Mouse (Mus musculus): Measurements from ENCODE around the gene Prok2. TPM values are rescaled to one million over a fixed set of nuclear protein-coding genes. Genes with fewer than 3 reads are reported as not detected.

Gene Prok2
- polyA plus RNA-seq, 1 experiment from 2014 or later, result 0.07 TPM

DNA sequence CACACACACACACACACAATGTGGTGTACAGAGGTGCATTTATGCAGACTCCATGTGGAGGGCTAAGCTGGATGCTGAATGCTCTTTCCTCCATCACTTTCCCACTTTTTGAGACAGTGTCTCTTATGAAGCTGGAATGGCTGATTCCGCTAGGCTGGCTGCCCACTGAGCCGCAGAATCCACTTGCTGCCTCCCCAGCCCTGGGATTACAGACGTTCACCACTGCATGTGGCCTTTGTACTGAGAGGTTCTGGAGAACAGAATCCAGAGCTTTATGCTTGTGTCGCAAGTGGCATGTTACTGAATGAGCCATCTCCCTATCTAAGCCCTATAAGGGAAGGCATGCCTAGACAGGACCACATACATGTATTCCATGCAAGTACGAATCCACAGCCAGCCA lies 12.9 kb downstream of the Prok2 start:
- WGBS (ENCODE audit: insufficient replicate concordance), result 70% methylated on average over 5 of the region's 5 CpGs

DNA sequence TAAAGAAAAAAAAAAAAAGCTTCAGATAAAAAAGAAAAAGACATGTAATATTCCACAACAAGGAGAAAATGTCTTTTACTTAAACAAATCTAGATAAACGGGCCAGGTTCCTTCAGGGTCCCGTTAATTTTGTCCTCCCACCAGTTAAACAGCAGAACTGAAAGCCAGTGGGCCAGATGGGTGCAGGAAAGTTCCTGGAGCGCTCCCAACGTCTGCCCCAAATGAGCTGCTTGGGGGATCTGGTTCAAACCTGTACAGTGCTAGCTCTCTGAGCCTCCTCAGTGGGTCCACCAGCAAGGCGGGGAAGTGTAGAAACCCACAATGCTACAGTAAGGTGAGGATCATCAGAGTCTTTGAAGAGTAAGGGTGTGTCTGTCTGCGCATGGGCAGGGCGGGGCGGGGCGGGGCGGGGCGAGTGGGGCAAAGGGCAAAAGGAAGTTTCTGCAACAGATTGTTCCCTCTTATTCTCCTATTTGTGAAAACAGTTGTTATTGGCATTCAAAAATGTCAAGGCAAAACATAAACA lies 14.6 kb downstream of the Prok2 start:
- no peak for ATAC-seq (ENCODE audit: low read depth)
- Histone ChIP-seq H3K4me2 (ENCODE audit: low read depth, low read length) (no peak overlapping the region), H3K36me3 (ENCODE audit: control insufficient read depth, insufficient read depth) (no peaks in the 10 kb centered on the region), H3K27me3 (ENCODE audit: control insufficient read depth, insufficient read depth, low read depth, low read length) (peaks cover 1% of the 10 kb centered on the region; the same call in 1 of the 2 replicates), H3K4me3 (ENCODE audit: low read depth, low read length) (no peak overlapping the region), H3K9me3 (replicated peaks; ENCODE audit: control insufficient read depth, low read length) (no peaks in the 10 kb centered on the region), H3K4me1 (ENCODE audit: control insufficient read depth, low read depth, low read length) (no peaks in the 10 kb centered on the region), H3K9ac (ENCODE audit: low read depth, low read length) (no peak overlapping the region), H3K27ac (ENCODE audit: low read length) (no peak overlapping the region)
- 40% methylated on average over 11 of the region's 11 CpGs for WGBS (ENCODE audit: insufficient replicate concordance)

More for the DNA sequence above, 12.9 kb downstream of the Prok2 start:
- Histone ChIP-seq H3K4me3 (ENCODE audit: low read depth, low read length) (no peak overlapping the region), H3K4me1 (ENCODE audit: control insufficient read depth, low read depth, low read length) (no peaks in the 10 kb centered on the region), H3K9ac (ENCODE audit: low read depth, low read length) (no peak overlapping the region), H3K9me3 (replicated peaks; ENCODE audit: control insufficient read depth, low read length) (no peaks in the 10 kb centered on the region), H3K27ac (ENCODE audit: low read length) (no peak overlapping the region), H3K4me2 (ENCODE audit: low read depth, low read length) (no peak overlapping the region), H3K36me3 (ENCODE audit: control insufficient read depth, insufficient read depth) (no peaks in the 10 kb centered on the region), H3K27me3 (ENCODE audit: control insufficient read depth, insufficient read depth, low read depth, low read length) (peaks cover 2% of the 10 kb centered on the region; the same call in 1 of the 2 replicates)
- ATAC-seq (ENCODE audit: low read depth), result no peak

DNA sequence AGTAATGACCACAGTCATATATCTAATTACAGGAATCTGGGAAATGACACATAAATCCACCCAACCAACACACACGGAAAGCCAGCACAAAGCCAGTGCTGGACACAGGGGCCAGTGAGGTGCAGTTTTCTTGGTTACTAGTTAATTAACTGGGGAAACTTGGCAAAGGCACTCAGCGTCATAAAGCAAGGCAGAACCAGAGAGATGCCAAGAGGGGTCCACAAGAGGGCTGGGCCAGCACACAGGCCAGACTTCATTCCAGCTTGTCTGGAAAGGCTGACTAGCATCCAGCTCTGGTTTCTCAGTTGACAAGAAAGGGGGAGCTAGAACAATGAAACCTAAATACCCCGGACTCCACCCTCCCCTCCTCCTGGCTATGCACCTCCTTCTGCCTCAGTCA lies 25.7 kb downstream of the Prok2 start:
- no peaks in the 10 kb centered on the region for H3K4me1 ChIP-seq (ENCODE audit: control insufficient read depth, low read depth, low read length)
- H3K27me3 ChIP-seq (ENCODE audit: control insufficient read depth, insufficient read depth, low read depth, low read length), result peaks cover 9% of the 10 kb centered on the region
- WGBS (ENCODE audit: insufficient replicate concordance), result 53% methylated on average over 3 of the region's 3 CpGs
- no peaks in the 10 kb centered on the region for H3K9me3 ChIP-seq (replicated peaks; ENCODE audit: control insufficient read depth, low read length)
- H3K4me2 ChIP-seq (ENCODE audit: low read depth, low read length), result no peak overlapping the region
- ATAC-seq (ENCODE audit: low read depth), result no peak
- no peak overlapping the region for H3K4me3 ChIP-seq (ENCODE audit: low read depth, low read length)
- no peaks in the 10 kb centered on the region for H3K36me3 ChIP-seq (ENCODE audit: control insufficient read depth, insufficient read depth)
- no peak overlapping the region for H3K9ac ChIP-seq (ENCODE audit: low read depth, low read length)
- H3K27ac ChIP-seq (ENCODE audit: low read length), result no peak overlapping the region

DNA sequence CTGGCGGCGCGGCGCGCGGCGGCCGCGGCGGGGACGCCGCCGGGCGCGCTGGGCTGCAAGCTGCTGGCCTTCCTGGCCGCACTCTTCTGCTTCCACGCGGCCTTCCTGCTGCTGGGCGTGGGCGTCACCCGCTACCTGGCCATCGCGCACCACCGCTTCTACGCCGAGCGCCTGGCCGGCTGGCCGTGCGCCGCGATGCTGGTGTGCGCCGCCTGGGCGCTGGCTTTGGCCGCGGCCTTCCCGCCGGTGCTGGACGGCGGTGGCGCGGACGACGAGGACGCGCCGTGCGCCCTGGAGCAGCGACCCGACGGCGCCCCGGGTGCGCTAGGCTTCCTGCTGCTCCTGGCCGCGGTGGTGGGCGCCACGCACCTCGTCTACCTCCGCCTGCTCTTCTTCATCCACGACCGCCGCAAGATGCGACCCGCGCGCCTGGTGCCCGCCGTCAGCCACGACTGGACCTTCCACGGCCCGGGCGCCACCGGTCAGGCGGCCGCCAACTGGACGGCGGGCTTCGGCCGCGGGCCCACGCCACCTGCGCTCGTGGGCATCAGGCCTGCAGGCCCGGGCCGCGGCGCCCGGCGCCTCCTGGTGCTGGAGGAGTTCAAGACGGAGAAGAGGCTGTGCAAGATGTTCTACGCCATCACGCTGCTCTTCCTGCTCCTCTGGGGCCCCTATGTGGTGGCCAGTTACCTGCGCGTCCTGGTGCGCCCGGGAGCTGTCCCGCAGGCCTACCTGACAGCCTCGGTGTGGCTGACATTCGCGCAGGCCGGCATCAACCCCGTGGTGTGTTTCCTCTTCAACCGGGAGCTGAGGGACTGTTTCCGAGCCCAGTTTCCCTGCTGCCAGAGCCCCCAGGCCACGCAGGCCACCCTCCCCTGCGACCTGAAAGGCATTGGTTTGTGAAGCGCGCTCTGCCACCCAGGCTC lies 33.0 kb downstream of the Prok2 start:
- no peaks in the 10 kb centered on the region for H3K4me1 ChIP-seq (ENCODE audit: control insufficient read depth, low read depth, low read length)
- H3K9ac ChIP-seq (ENCODE audit: low read depth, low read length), result no peak overlapping the region
- ATAC-seq (ENCODE audit: low read depth), result no peak
- peak overlapping the region; percentile 64 for H3K4me2 ChIP-seq (ENCODE audit: low read depth, low read length)
- H3K4me3 ChIP-seq (ENCODE audit: low read depth, low read length), result peak overlapping the region; percentile 51
- H3K36me3 ChIP-seq (ENCODE audit: control insufficient read depth, insufficient read depth), result no peaks in the 10 kb centered on the region
- 3% methylated on average over 86 of the region's 110 CpGs for WGBS (ENCODE audit: insufficient replicate concordance)
- H3K27me3 ChIP-seq (ENCODE audit: control insufficient read depth, insufficient read depth, low read depth, low read length), result peaks cover 71% of the 10 kb centered on the region
- H3K9me3 ChIP-seq (replicated peaks; ENCODE audit: control insufficient read depth, low read length), result no peaks in the 10 kb centered on the region
- no peak overlapping the region for H3K27ac ChIP-seq (ENCODE audit: low read length)

DNA sequence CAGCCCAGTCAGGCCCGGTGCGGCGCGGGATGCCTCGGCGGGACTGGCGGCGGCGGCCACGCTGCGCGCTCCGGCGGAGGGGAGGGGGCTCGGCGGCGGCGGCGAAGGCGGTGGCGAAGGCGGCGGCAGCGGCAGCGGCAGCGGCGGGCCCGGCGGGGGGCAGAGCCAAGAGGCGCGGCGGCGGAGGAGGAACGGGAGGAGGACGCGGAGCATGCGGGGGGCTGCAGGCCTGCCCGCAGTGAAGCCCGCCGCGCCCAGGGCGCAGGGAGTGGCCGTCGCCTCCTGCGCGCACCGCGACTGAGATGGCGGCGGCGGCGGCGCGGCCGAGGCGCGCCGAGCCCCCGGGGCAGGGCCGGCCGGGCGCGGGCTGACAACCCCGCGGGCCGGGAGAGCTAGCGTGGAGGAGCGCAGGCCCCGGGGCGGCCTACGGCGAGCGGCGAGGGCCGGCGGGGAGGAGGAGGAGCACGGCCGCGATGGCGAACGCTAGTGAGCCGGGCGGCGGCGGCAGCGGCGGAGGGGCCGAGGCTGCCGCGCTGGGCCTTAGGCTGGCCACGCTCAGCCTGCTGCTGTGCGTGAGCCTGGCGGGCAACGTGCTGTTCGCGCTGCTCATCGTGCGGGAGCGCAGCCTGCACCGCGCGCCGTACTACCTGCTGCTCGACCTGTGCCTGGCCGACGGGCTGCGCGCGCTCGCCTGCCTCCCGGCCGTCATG lies 33.8 kb downstream of the Prok2 start, which contains the start of gene Gpr27:
Gpr27 (plus strand) TSS at position 474 of the 710 bp plus-strand sequence.
- no peaks in the 10 kb centered on the region for H3K4me1 ChIP-seq (ENCODE audit: control insufficient read depth, low read depth, low read length)
- H3K27me3 ChIP-seq (ENCODE audit: control insufficient read depth, insufficient read depth, low read depth, low read length), result peaks cover 72% of the 10 kb centered on the region
- H3K9me3 ChIP-seq (replicated peaks; ENCODE audit: control insufficient read depth, low read length), result no peaks in the 10 kb centered on the region
- WGBS (ENCODE audit: insufficient replicate concordance), result under 1% methylated on average over 76 of the region's 112 CpGs
- no peak within 1 kb of the TSS for H3K9ac ChIP-seq (ENCODE audit: low read depth, low read length)
- no peak within 1 kb of the TSS for H3K27ac ChIP-seq (ENCODE audit: low read length)
- ATAC-seq (ENCODE audit: low read depth), result no peak
- H3K36me3 ChIP-seq (ENCODE audit: control insufficient read depth, insufficient read depth), result no peaks in the 10 kb centered on the region
- H3K4me2 ChIP-seq (ENCODE audit: low read depth, low read length), result peak within 1 kb of the TSS; percentile 64
- H3K4me3 ChIP-seq (ENCODE audit: low read depth, low read length), result peak within 1 kb of the TSS; percentile 51

DNA sequence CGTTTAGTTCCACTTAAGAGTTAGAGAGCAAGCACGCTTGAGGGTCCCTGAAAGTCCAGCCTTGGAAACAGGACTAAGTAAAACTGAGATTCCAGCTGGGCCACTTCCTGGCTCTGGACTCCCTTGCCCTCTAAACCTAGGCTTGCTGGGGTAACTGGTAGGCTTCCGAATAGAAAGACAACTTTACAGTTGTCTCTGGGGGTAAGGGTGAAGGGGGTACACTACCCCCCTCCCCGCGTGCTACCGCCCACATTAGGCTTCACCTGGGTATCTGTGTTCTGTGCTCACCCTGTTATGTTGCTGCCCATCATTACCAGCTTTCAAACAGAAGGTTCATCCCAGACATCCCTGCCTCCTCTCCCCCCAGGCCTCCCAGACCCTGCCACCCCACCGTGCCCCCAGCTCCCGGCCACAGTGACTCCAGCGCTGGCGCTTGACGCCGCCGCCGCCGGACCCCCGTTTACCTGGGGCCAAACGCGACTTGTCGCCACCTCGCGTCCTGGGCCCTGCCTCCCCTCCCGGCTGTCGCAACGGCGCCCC lies 34.5 kb downstream of the Prok2 start:
- no peak overlapping the region for H3K27ac ChIP-seq (ENCODE audit: low read length)
- peaks cover 68% of the 10 kb centered on the region for H3K27me3 ChIP-seq (ENCODE audit: control insufficient read depth, insufficient read depth, low read depth, low read length)
- peak overlapping the region; percentile 51 for H3K4me3 ChIP-seq (ENCODE audit: low read depth, low read length)
- H3K9ac ChIP-seq (ENCODE audit: low read depth, low read length), result no peak overlapping the region
- H3K4me1 ChIP-seq (ENCODE audit: control insufficient read depth, low read depth, low read length), result no peaks in the 10 kb centered on the region
- no peak for ATAC-seq (ENCODE audit: low read depth)
- peak overlapping the region; percentile 64 for H3K4me2 ChIP-seq (ENCODE audit: low read depth, low read length)
- no peaks in the 10 kb centered on the region for H3K36me3 ChIP-seq (ENCODE audit: control insufficient read depth, insufficient read depth)
- H3K9me3 ChIP-seq (replicated peaks; ENCODE audit: control insufficient read depth, low read length), result no peaks in the 10 kb centered on the region
- 7% methylated on average over 23 of the region's 25 CpGs for WGBS (ENCODE audit: insufficient replicate concordance)

DNA sequence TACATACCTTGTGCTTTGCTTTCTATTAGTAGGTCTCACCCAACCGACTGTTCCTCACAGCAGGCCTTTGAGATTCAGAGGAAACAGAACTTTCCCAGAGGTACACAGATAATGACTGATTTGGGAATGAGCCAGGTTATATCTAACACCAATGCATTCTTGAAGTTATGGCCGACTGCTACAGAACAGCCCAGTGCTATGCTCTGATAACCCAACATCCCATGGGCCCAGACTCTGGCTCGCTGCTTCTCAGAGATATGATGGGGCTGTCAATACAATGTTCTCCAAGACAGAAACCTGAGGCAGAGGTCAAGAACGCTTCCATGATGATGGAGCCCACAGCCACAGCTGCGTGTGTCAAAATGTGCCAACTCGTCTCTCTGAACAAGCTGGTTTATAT lies 37.7 kb downstream of the Prok2 start:
- Histone ChIP-seq H3K27ac (ENCODE audit: low read length) (no peak overlapping the region), H3K4me1 (ENCODE audit: control insufficient read depth, low read depth, low read length) (no peaks in the 10 kb centered on the region), H3K36me3 (ENCODE audit: control insufficient read depth, insufficient read depth) (no peaks in the 10 kb centered on the region), H3K4me3 (ENCODE audit: low read depth, low read length) (no peak overlapping the region), H3K9ac (ENCODE audit: low read depth, low read length) (no peak overlapping the region), H3K4me2 (ENCODE audit: low read depth, low read length) (no peak overlapping the region), H3K9me3 (replicated peaks; ENCODE audit: control insufficient read depth, low read length) (no peaks in the 10 kb centered on the region), H3K27me3 (ENCODE audit: control insufficient read depth, insufficient read depth, low read depth, low read length) (peaks cover 46% of the 10 kb centered on the region)
- no peak for ATAC-seq (ENCODE audit: low read depth)
- WGBS (ENCODE audit: insufficient replicate concordance), result 56% methylated on average over 6 of the region's 6 CpGs

DNA sequence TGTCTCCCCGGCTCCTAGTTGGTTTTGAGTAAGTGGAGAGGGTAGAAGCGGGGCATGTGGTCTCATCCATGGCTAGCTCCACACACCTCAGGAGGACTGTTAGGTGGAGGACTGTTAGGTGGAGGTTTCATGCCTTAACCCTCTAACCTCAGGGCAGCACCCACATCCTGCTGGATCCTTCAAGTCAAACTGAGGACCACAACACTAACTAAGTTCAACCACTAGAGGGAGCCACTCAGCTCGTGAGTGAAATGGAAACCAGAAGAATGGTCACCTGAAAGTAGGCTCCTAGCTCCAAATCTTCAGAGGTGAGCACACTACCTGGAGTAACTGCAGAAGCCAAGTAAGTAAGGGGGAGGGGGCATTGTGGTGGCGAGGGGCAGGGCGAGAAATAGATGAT lies 41.3 kb downstream of the Prok2 start:
- H3K4me1 ChIP-seq (ENCODE audit: control insufficient read depth, low read depth, low read length), result no peaks in the 10 kb centered on the region
- no peak overlapping the region for H3K4me3 ChIP-seq (ENCODE audit: low read depth, low read length)
- H3K27me3 ChIP-seq (ENCODE audit: control insufficient read depth, insufficient read depth, low read depth, low read length), result peaks cover 10% of the 10 kb centered on the region
- H3K9ac ChIP-seq (ENCODE audit: low read depth, low read length), result no peak overlapping the region
- 40% methylated on average over 5 of the region's 5 CpGs for WGBS (ENCODE audit: insufficient replicate concordance)
- no peak overlapping the region for H3K27ac ChIP-seq (ENCODE audit: low read length)
- H3K4me2 ChIP-seq (ENCODE audit: low read depth, low read length), result no peak overlapping the region
- H3K36me3 ChIP-seq (ENCODE audit: control insufficient read depth, insufficient read depth), result no peaks in the 10 kb centered on the region
- H3K9me3 ChIP-seq (replicated peaks; ENCODE audit: control insufficient read depth, low read length), result no peaks in the 10 kb centered on the region
- no peak for ATAC-seq (ENCODE audit: low read depth)

Measured in liver, embryonic 16.5 days (tissue).